8 mouse cellular contexts compared by ENCODE assay signal in the genomic region with DNA sequence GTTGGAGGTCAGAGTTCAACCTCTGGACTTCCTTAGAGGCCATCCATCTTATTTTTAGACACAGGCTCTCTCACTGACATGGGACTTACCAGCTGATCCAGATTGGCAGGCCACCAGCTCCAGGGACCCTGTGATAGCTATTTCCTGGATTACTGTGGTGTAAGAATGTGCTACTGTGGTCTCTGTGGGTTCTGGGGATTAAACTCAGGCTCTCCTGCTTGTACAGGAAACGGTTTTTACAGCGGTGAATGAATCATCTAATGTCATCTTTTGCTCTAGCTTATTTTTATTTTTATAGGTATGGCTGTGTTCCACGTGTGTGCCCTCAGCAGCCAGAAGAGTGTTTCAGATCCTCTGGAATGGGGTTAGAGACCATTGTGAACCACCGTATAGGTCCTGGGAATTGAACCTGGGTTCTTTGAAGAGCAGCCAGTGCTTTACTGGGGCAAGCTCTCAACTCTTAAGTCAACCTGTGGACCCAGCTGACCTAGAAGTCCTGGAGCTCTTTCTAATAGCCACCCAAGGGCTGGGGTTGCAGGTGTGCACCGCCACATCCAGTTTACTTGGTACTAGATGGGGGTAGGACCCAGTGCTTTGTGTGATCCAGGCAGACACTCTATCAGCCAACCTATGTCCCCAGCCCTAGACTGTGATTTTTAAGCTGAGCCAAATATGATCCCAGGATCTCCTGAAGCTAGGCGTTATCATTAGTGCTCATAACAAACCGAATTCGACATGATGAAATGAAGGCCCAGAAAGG.
DNase-seq lines count a peak whose midpoint lies in the region; ATAC-seq and TF ChIP-seq lines count a peak whose summit lies in the region.

No protein-coding gene starts in this region.

- WGBS in midbrain, embryonic 12.5 days, result 89% methylated on average over 8 of the region's 8 CpGs
- WGBS in midbrain, postnatal 0 days, result 79% methylated on average over 8 of the region's 8 CpGs
- 47% methylated on average over 8 of the region's 8 CpGs for WGBS in stomach, embryonic 15.5 days
- WGBS in midbrain, embryonic 10.5 days, result 90% methylated on average over 8 of the region's 8 CpGs

- no peak overlapping the region for H3K9ac ChIP-seq in midbrain, embryonic 12.5 days (replicated peaks)
- H3K9ac ChIP-seq in midbrain, postnatal 0 days (replicated peaks; ENCODE audit: low read length, poor library complexity, severe bottlenecking), result no peak overlapping the region
- H3K9ac ChIP-seq in stomach, embryonic 15.5 days, result no peak overlapping the region

- H3K9me3 ChIP-seq in midbrain, embryonic 12.5 days, result no peaks in the 10 kb centered on the region
- H3K9me3 ChIP-seq in midbrain, postnatal 0 days (ENCODE audit: low read length), result no peaks in the 10 kb centered on the region
- no peaks in the 10 kb centered on the region for H3K9me3 ChIP-seq in stomach, embryonic 15.5 days
- no peaks in the 10 kb centered on the region for H3K9me3 ChIP-seq in midbrain, embryonic 10.5 days (replicated peaks)

- H3K36me3 ChIP-seq in midbrain, embryonic 12.5 days, result peaks cover 13% of the 10 kb centered on the region
- H3K36me3 ChIP-seq in midbrain, postnatal 0 days (ENCODE audit: insufficient read depth, low read length), result peaks cover 11% of the 10 kb centered on the region
- no peaks in the 10 kb centered on the region for H3K36me3 ChIP-seq in stomach, embryonic 15.5 days
- H3K36me3 ChIP-seq in midbrain, embryonic 10.5 days, result peaks cover 9% of the 10 kb centered on the region; the same call in 1 of the 2 replicates

- H3K4me3 ChIP-seq in midbrain, embryonic 12.5 days, result no peak overlapping the region
- no peak overlapping the region for H3K4me3 ChIP-seq in midbrain, postnatal 0 days (ENCODE audit: low read depth, low read length)
- H3K4me3 ChIP-seq in stomach, embryonic 15.5 days (replicated peaks), result no peak overlapping the region
- no peak overlapping the region for H3K4me3 ChIP-seq in midbrain, embryonic 10.5 days

- no peak overlapping the region for H3K4me2 ChIP-seq in midbrain, embryonic 12.5 days (replicated peaks)
- H3K4me2 ChIP-seq in midbrain, postnatal 0 days (ENCODE audit: low read depth, low read length, poor library complexity, severe bottlenecking), result no peak overlapping the region
- peak overlapping the region; percentile 24 for H3K4me2 ChIP-seq in stomach, embryonic 15.5 days

- no peaks in the 10 kb centered on the region for H3K27me3 ChIP-seq in midbrain, embryonic 12.5 days
- H3K27me3 ChIP-seq in midbrain, postnatal 0 days (ENCODE audit: insufficient read depth, low read length), result no peaks in the 10 kb centered on the region
- H3K27me3 ChIP-seq in stomach, embryonic 15.5 days (replicated peaks), result no peaks in the 10 kb centered on the region
- H3K27me3 ChIP-seq in midbrain, embryonic 10.5 days (ENCODE audit: low read depth, poor library complexity, severe bottlenecking), result no peaks in the 10 kb centered on the region

- ATAC-seq in midbrain, embryonic 12.5 days (ENCODE audit: low FRiP score, low read depth), result no peak
- ATAC-seq in midbrain, postnatal 0 days (ENCODE audit: low FRiP score), result no peak
- peak; percentile 9; the same call in 1 of the 2 replicates for ATAC-seq in granulocyte monocyte progenitor cell, adult 5-6 weeks (replicated peaks; ENCODE audit: poor library complexity, severe bottlenecking)
- ATAC-seq in stomach, embryonic 15.5 days (ENCODE audit: insufficient read depth, low FRiP score, low read depth), result peak; percentile 21; the same call in 1 of the 2 replicates

- peaks cover 12% of the 10 kb centered on the region for H3K4me1 ChIP-seq in midbrain, embryonic 12.5 days
- H3K4me1 ChIP-seq in midbrain, postnatal 0 days (ENCODE audit: insufficient read depth, low read length), result 0 out of 2 replicates have a peak, but pooled peaks cover 4% of the 10 kb centered on the region
- peaks cover 18% of the 10 kb centered on the region for H3K4me1 ChIP-seq in stomach, embryonic 15.5 days
- H3K4me1 ChIP-seq in midbrain, embryonic 10.5 days, result peaks cover 29% of the 10 kb centered on the region

- no peak for DNase-seq in midbrain, postnatal 0 days (ENCODE audit: low spot score)
- DNase-seq in kidney, postnatal 14 days, result peak; percentile 70
- no peak for DNase-seq in layer of hippocampus, adult 9-10 months (ENCODE audit: low spot score)
- DNase-seq in midbrain, embryonic 10.5 days (ENCODE audit: low spot score), result no peak
- DNase-seq in adrenal gland, adult 18-20 months (ENCODE audit: low spot score in 2 of 2), result no peak

- TF ChIP-seq CTCF in midbrain, postnatal 0 days (IDR thresholded peaks at IDR 0.05), result no peak

- H3K27ac ChIP-seq in midbrain, embryonic 12.5 days (replicated peaks), result peak overlapping the region; percentile 42; the same call in 1 of the 2 replicates
- no peak overlapping the region for H3K27ac ChIP-seq in midbrain, postnatal 0 days (ENCODE audit: low read depth, low read length)
- peak overlapping the region; percentile 67 for H3K27ac ChIP-seq in stomach, embryonic 15.5 days
- H3K27ac ChIP-seq in midbrain, embryonic 10.5 days (replicated peaks), result no peak overlapping the region

Comparison
In these comparisons a context has a peak if more than half of its experiments do, and no peak if none do; other contexts are left out.
1. H3K27ac ChIP-seq: peak in midbrain, embryonic 12.5 days (single experiment) and stomach, embryonic 15.5 days (single experiment); none in midbrain, postnatal 0 days (single experiment) and midbrain, embryonic 10.5 days (single experiment).
2. ATAC-seq: peak in granulocyte monocyte progenitor cell, adult 5-6 weeks (single experiment) and stomach, embryonic 15.5 days (single experiment); none in midbrain, embryonic 12.5 days (single experiment) and midbrain, postnatal 0 days (single experiment).